Mouse (Mus musculus) embryonic facial prominence, embryonic 14.5 days (tissue): ENCODE data around the gene Ppm1e. TPM values are rescaled to one million over a fixed set of nuclear protein-coding genes. Genes with fewer than 3 reads are reported as not detected.

Experiments
- ATAC-seq: fragments of 200-750 bp; cut with Nextera tagmentation; 2 replicates; pipeline ENCODE4 v1.8.0; 2017; ENCODE audit warnings: low read depth, moderate number of reproducible peaks, moderate TSS enrichment
- DNase-seq: peaks from one replicate; pipeline ENCODE4 v3.0.0-alpha.2; 2015; ENCODE audit warnings: low spot score
- H3K27ac ChIP-seq: fragments of 300-500 bp; sonication (generic); replicated peaks from 2 replicates; pipeline ENCODE4 v1.5.1; 2014; ENCODE audit warnings: low read depth, mild to moderate bottlenecking, low read length, moderate library complexity
- H3K27me3 ChIP-seq: fragments of 300-500 bp; sonication (generic); replicated peaks from 2 replicates; pipeline ENCODE4 v1.6.1; 2014; ENCODE audit warnings: low read length; ENCODE audit not compliant: control insufficient read depth, insufficient read depth
- H3K36me3 ChIP-seq: fragments of 300-500 bp; sonication (generic); 2 replicates; pipeline ENCODE4 v1.6.1; 2014; ENCODE audit warnings: low read length, mixed read lengths; ENCODE audit not compliant: control insufficient read depth, insufficient read depth
- H3K4me1 ChIP-seq: fragments of 300-500 bp; sonication (generic); 2 replicates; pipeline ENCODE4 v1.6.1; 2014; ENCODE audit warnings: antibody characterized with exemption, low read length; ENCODE audit not compliant: control insufficient read depth, insufficient read depth
- H3K4me2 ChIP-seq: fragments of 300-500 bp; sonication (generic); 2 replicates; pipeline ENCODE4 v1.6.1; 2014; ENCODE audit warnings: low read depth, mild to moderate bottlenecking, low read length, moderate library complexity, mixed read lengths
- H3K4me3 ChIP-seq: fragments of 300-500 bp; sonication (generic); 2 replicates; pipeline ENCODE4 v1.5.1; 2014; ENCODE audit warnings: low read depth, mild to moderate bottlenecking, low read length
- H3K9ac ChIP-seq: fragments of 300-500 bp; sonication (generic); 2 replicates; pipeline ENCODE4 v1.6.1; 2014; ENCODE audit warnings: low read depth, mild to moderate bottlenecking, low read length, moderate library complexity, mixed read lengths
- H3K9me3 ChIP-seq: fragments of 300-500 bp; sonication (generic); 2 replicates; pipeline ENCODE4 v1.6.1; 2016; ENCODE audit warnings: low read length; ENCODE audit not compliant: control insufficient read depth
- WGBS: fragments of 180-500 bp; shearing (Covaris S2); extraction: QIAGEN DNeasy Blood & Tissue Kit; methylation state at CpG from one replicate; pipeline ENCODE4 v1.1.7; 2014; 5-methylcytosine and 5-hydroxymethylcytosine counted together
- polyA plus RNA-seq: library from polyadenylated mRNA; unstranded; fragments of >200 nt; fragmentation: Nextera tagmentation; extraction: Ambion mirVana; gene quantifications from 2 replicates; pipeline ENCODE4 v1.2.1, GENCODE M21; 2014

Gene Ppm1e
- polyA plus RNA-seq, 1 experiment from 2014 or later = 6.6 TPM

DNA sequence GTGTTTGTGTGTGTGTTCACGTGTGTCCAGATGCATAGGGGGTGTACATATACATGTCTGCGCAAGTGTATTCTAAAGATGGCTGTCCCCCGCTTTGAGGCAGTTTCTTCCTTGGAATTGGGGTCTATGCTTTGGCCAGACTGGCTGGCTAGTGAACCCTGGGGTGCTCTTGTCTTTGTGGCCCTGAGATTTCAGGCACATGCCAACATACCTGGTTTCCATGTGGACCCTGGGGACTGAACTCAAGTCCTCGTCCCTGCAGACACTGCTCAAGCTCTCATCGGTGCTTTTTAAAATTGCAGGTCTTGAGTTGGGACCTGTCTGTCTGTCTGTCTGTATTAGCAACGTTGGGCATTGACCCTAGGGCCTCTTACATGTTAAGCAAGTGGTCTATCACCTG is 105.5 kb downstream of the Ppm1e start:
- WGBS = 88% methylated on average over 6 of the region's 6 CpGs
- no peak overlapping the region for H3K9ac ChIP-seq

DNA sequence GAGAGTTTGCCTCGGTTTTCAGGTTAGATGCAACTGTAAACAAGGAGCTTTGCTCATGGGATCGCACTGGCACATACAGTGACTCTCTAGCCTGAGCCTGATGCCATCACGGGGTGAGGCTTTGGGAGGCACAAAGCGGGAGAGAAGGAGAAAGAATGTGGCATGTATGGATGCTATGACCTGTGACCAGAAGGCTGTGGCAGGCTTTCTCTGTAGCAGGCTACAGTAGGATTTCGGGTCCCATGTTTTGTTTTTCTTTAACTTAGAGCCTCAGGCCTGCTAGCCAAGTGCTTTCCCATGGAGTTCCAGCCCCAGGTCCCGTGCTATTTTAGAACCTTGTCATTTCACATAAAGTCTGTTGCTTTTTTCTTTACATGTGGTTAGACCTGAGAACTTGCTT is 108.7 kb downstream of the Ppm1e start:
- Histone ChIP-seq H3K36me3 (no peaks in the 10 kb centered on the region), H3K27ac (no peak overlapping the region), H3K4me3 (no peak overlapping the region), H3K27me3 (no peaks in the 10 kb centered on the region), H3K4me1 (peaks cover 5% of the 10 kb centered on the region; the same call in 1 of the 2 replicates), H3K4me2 (no peak overlapping the region), H3K9me3 (no peaks in the 10 kb centered on the region), H3K9ac (no peak overlapping the region)
- DNase-seq (no peak), ATAC-seq (no peak)
- WGBS = 76% methylated on average over 6 of the region's 6 CpGs

More for the DNA sequence above, 105.5 kb downstream of the Ppm1e start:
- no peaks in the 10 kb centered on the region for H3K27me3 ChIP-seq
- no peaks in the 10 kb centered on the region for H3K4me1 ChIP-seq
- ATAC-seq (no peak), DNase-seq (no peak)
- no peak overlapping the region for H3K4me3 ChIP-seq
- H3K27ac ChIP-seq = no peak overlapping the region
- H3K36me3 ChIP-seq = no peaks in the 10 kb centered on the region
- no peaks in the 10 kb centered on the region for H3K9me3 ChIP-seq
- no peak overlapping the region for H3K4me2 ChIP-seq

DNA sequence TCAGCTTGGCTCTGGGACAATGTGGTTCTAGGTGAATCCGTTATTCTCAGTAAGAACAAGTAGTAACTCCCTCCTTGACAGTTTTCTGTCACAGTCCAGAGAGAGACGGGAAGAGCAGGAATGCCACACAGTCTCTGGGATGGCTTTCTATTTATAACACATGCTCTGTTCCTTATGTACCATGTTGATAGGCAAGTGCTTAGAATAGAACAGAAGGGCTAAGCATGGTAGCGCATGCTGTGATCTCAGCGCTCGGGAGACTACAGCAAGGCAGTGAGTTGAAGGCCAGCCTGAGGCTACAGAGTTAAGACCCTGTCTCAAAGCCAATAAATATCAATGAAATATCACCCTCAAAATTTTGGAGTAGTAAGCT is 111.3 kb downstream of the Ppm1e start:
- Histone ChIP-seq H3K27me3 (no peaks in the 10 kb centered on the region), H3K4me3 (no peak overlapping the region), H3K9me3 (no peaks in the 10 kb centered on the region), H3K27ac (no peak overlapping the region), H3K9ac (no peak overlapping the region), H3K36me3 (no peaks in the 10 kb centered on the region), H3K4me2 (no peak overlapping the region), H3K4me1 (peaks cover 5% of the 10 kb centered on the region; the same call in 1 of the 2 replicates)
- DNase-seq = no peak
- ATAC-seq = no peak
- WGBS = 69% methylated on average over 5 of the region's 5 CpGs

DNA sequence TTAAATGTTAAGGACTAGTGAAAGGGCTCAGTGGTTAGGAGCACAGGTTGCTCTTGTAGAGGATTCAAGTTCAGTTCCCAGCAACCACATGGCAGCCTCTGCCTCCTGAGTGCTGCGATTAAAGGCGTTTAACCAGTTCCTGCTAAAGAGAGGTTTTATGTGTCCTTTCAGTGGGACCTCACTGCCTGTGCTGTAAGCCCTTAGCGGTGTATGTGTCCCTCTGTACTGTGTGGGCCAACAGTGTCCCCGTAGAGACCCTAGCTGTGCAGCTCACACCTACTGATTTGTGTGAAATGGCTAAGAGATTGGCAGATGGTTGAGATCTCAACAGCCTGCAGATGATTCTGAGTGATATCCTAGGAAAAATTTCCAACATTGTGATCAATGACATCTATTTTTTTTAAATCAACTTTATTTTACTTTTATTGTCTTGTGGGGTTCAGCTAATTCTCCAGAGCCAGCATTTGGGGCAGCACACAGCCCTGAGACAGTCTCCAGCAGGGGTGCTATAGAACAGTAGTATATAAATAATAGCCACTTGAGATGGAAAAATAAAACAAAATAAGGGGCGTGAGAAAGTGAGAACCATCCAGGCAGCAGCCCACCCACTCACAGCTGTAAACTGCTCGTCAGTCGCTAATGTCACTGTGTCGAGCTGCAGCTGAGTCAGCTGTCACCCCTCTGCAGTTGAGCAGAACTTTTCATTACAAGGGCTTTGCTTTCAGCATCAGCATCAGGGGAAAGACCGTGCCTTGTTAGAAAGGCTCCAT is 111.9 kb downstream of the Ppm1e start:
- 50% methylated on average over 9 of the region's 9 CpGs for WGBS
- H3K4me3 ChIP-seq = no peak overlapping the region
- H3K27ac ChIP-seq = no peak overlapping the region
- H3K36me3 ChIP-seq = no peaks in the 10 kb centered on the region
- ATAC-seq (peak; percentile 30; the same call in 1 of the 2 replicates), DNase-seq (peak; percentile 41)
- no peaks in the 10 kb centered on the region for H3K9me3 ChIP-seq
- H3K4me1 ChIP-seq = peaks cover 5% of the 10 kb centered on the region; the same call in 1 of the 2 replicates
- H3K9ac ChIP-seq = no peak overlapping the region
- H3K27me3 ChIP-seq = no peaks in the 10 kb centered on the region
- H3K4me2 ChIP-seq = no peak overlapping the region

DNA sequence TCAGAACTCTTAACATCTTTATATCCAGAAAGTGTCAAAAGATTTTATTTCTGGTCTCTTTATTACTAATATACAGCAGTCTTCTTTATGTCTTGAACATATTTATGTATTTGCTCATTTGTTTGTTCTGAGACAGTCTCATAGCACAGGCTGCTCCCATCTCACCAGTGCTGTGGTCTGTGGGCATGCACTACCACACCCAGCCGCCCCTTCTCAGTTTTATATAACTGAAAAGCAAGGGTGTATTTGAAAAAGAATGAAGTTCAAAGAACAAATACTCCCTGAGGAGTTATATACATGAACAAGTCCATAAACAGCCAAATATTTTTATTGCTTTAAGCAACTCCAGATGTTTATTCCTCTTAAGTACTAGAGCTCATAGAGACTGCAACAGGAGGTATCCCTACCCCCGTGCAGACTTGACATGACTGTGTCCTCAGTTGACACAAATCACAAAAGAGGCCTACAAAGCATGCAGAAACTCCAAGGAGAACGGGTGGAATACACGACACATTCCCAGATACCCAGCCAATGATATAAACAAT is 112.6 kb downstream of the Ppm1e start:
- H3K9ac ChIP-seq = no peak overlapping the region
- 54% methylated on average over 4 of the region's 4 CpGs for WGBS
- peaks cover 5% of the 10 kb centered on the region; the same call in 1 of the 2 replicates for H3K4me1 ChIP-seq
- H3K4me2 ChIP-seq = no peak overlapping the region
- no peaks in the 10 kb centered on the region for H3K9me3 ChIP-seq
- DNase-seq (peak; percentile 24), ATAC-seq (no peak)
- H3K36me3 ChIP-seq = no peaks in the 10 kb centered on the region
- no peak overlapping the region for H3K4me3 ChIP-seq
- no peaks in the 10 kb centered on the region for H3K27me3 ChIP-seq
- no peak overlapping the region for H3K27ac ChIP-seq

DNA sequence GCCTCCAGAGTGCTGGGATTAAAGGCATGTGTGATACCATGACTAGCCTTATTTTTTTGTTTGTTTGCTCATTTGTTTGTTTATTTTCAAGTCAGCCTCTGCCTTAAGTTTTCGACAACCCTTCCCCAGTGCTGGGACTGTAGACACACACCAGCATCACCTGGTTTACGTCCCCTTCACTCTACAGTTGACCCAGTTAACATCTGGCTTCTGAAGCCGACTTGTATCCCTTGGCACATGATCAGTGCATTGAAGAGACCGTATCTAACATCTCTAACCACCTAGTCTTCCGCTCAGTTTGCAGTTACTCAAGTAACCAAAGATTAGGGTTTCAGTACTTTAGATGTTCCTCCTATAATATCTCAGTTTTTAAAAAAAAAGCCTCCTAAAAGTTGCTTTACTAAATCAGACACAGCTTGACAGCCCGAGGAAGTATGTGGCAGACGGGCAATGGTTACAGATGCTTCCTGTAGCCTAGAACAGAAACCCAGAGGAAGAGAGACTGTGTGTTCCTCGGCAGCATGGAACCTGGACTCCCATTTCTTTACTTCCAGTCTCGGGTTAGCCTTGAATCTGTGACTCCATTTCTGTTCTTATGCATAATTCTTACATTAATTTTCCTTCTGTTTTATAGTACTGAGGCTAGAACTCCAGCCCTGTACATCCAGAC is 113.5 kb downstream of the Ppm1e start:
- Histone ChIP-seq H3K4me2 (no peak overlapping the region), H3K9ac (no peak overlapping the region), H3K9me3 (no peaks in the 10 kb centered on the region), H3K4me3 (no peak overlapping the region), H3K27ac (no peak overlapping the region), H3K4me1 (peaks cover 5% of the 10 kb centered on the region; the same call in 1 of the 2 replicates), H3K36me3 (no peaks in the 10 kb centered on the region), H3K27me3 (no peaks in the 10 kb centered on the region)
- 73% methylated on average over 9 of the region's 9 CpGs for WGBS
- no peak for ATAC-seq
- no peak for DNase-seq

DNA sequence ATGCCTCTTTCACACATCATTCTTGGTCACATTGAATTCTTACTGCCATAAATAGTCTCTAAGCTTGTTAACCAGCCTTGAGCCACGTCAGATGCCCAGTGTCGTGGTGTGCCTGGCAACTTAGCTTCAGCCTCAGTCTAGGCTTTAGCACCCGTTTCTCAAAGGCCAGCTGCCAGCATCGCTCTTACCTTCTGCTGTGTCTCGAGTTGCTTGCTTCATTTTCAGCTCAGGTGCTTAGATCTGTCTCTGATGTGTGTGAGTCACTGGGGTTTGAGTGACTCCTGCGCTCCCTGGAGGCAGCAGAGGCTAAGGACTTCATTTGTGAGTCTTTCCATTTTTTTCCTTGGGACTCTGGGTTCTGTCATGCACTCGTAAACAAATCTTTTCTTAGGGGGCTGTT is 117.6 kb downstream of the Ppm1e start:
- Histone ChIP-seq H3K9ac (no peak overlapping the region), H3K27ac (no peak overlapping the region), H3K4me2 (no peak overlapping the region), H3K4me3 (no peak overlapping the region), H3K27me3 (no peaks in the 10 kb centered on the region), H3K9me3 (no peaks in the 10 kb centered on the region), H3K4me1 (peaks cover 5% of the 10 kb centered on the region; the same call in 1 of the 2 replicates), H3K36me3 (no peaks in the 10 kb centered on the region)
- ATAC-seq = no peak
- no peak for DNase-seq
- WGBS = 73% methylated on average over 7 of the region's 7 CpGs

DNA sequence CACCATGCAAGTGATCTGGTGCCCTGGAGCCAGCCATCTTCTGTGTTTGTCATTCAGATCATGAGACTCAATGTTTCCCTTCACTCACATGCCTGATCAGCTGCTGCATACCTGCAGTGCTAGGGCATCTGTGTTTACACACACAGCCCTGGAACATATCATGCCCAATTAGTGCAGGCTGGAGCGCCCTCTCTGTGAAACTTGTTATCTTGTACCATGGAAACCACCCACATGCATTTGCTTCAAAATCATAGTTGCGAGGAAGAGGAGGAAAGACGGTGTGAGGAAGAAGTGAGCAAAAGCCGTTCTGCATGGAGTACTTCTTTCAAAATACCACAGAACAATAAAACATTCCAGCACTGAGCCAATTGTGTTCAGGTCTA is 118.0 kb downstream of the Ppm1e start:
- Histone ChIP-seq H3K4me2 (no peak overlapping the region), H3K9me3 (no peaks in the 10 kb centered on the region), H3K4me1 (0 out of 2 replicates have a peak, but pooled peaks cover 3% of the 10 kb centered on the region), H3K4me3 (no peak overlapping the region), H3K27me3 (no peaks in the 10 kb centered on the region), H3K9ac (no peak overlapping the region), H3K36me3 (no peaks in the 10 kb centered on the region), H3K27ac (no peak overlapping the region)
- 79% methylated on average over 4 of the region's 4 CpGs for WGBS
- ATAC-seq (no peak), DNase-seq (no peak)
